Mouse (Mus musculus): ENCODE measurements around the gene Zfp575.
A peak's percentile ranks its signal among the peaks of the same experiment; 100 is the strongest.

The Zfp575 gene

GRCm38 (mm10) chr7:24600941-24601597, 13.6 kb upstream of the Zfp575 start:
- peak; percentile 82 to 91 for DNase-seq (ENCODE audit: low spot score in 2 of 2)

- no peak for DNase-seq (ENCODE audit: low spot score in 2 of 2)
Measured at GRCm38 (mm10) chr7:24599211-24600067, 12.0 kb upstream of the Zfp575 start.

GRCm38 (mm10) chr7:24598121-24598520, 10.7 kb upstream of the Zfp575 start:
- DNase-seq (ENCODE audit: low spot score in 2 of 2): no peak

- no peak for DNase-seq (ENCODE audit: low spot score in 2 of 2)
Measured at GRCm38 (mm10) chr7:24595464-24595863, 8.0 kb upstream of the Zfp575 start.

GRCm38 (mm10) chr7:24594309-24594803, 6.9 kb upstream of the Zfp575 start:
- DNase-seq (ENCODE audit: low spot score in 2 of 2): no peak

GRCm38 (mm10) chr7:24593621-24594308, 6.3 kb upstream of the Zfp575 start:
- DNase-seq (ENCODE audit: low spot score in 2 of 2): peak; percentile 35 to 54

GRCm38 (mm10) chr7:24592781-24593180, 5.3 kb upstream of the Zfp575 start:
- no peak for DNase-seq (ENCODE audit: low spot score in 2 of 2)

- DNase-seq (ENCODE audit: low spot score in 2 of 2): no peak
Measured at GRCm38 (mm10) chr7:24592163-24592562, 4.7 kb upstream of the Zfp575 start.

GRCm38 (mm10) chr7:24591735-24592134, 4.3 kb upstream of the Zfp575 start:
- DNase-seq (ENCODE audit: low spot score in 2 of 2): no peak

- no peak for DNase-seq (ENCODE audit: low spot score in 2 of 2)
Measured at GRCm38 (mm10) chr7:24588336-24588735, 895 bp upstream of the Zfp575 start.

- no peak for DNase-seq (ENCODE audit: low spot score in 2 of 2)
Measured at GRCm38 (mm10) chr7:24586828-24587227, 613 bp downstream of the Zfp575 start.

GRCm38 (mm10) chr7:24585995-24586394, 1.4 kb downstream of the Zfp575 start:
- no peak for DNase-seq (ENCODE audit: low spot score in 2 of 2)

- DNase-seq (ENCODE audit: low spot score in 2 of 2): no peak
Measured at GRCm38 (mm10) chr7:24584876-24585275, 2.6 kb downstream of the Zfp575 start.

- DNase-seq (ENCODE audit: low spot score in 2 of 2): no peak
Measured at GRCm38 (mm10) chr7:24577811-24578210, 9.6 kb downstream of the Zfp575 start.

GRCm38 (mm10) chr7:24574224-24574796, 13.1 kb downstream of the Zfp575 start:
- no peak for DNase-seq (ENCODE audit: low spot score in 2 of 2)

- no peak for DNase-seq (ENCODE audit: low spot score in 2 of 2)
Measured at GRCm38 (mm10) chr7:24572455-24572854, 15.0 kb downstream of the Zfp575 start.

GRCm38 (mm10) chr7:24571071-24571470, 16.4 kb downstream of the Zfp575 start:
- DNase-seq (ENCODE audit: low spot score in 2 of 2): no peak

- DNase-seq (ENCODE audit: low spot score in 2 of 2): no peak
Measured at GRCm38 (mm10) chr7:24568512-24568911, 18.9 kb downstream of the Zfp575 start.

GRCm38 (mm10) chr7:24566206-24566605, 21.2 kb downstream of the Zfp575 start:
- no peak for DNase-seq (ENCODE audit: low spot score in 2 of 2)

- no peak for DNase-seq (ENCODE audit: low spot score in 2 of 2)
Measured at GRCm38 (mm10) chr7:24565627-24566026, 21.8 kb downstream of the Zfp575 start.

- DNase-seq (ENCODE audit: low spot score in 2 of 2): peak; percentile 51 to 85
Measured at GRCm38 (mm10) chr7:24564607-24565265, 22.7 kb downstream of the Zfp575 start.

Measured in natural killer cell, adult 2 months (primary cell).